Mouse (Mus musculus) cerebellum, postnatal 25 days (tissue): ENCODE measurements around the gene Klf7.

Source experiments
- DNase-seq, 2 experiments: peaks; one replicate each; pipeline ENCODE4 v3.0.0; 2021; ENCODE audit warnings: mixed read lengths in 2 of 2

Klf7 gene

GRCm38 (mm10) chr1:64061488-64061887, 60.6 kb downstream of the Klf7 start:
- no peak for DNase-seq

- DNase-seq = no peak
Measured at GRCm38 (mm10) chr1:64060699-64061454, 61.2 kb downstream of the Klf7 start.

- peak in 1 of 2 experiments; percentile 36 for DNase-seq
Measured at GRCm38 (mm10) chr1:64060116-64060515, 62.0 kb downstream of the Klf7 start.

- no peak for DNase-seq
Measured at GRCm38 (mm10) chr1:64056541-64056940, 65.5 kb downstream of the Klf7 start.

- no peak for DNase-seq
Measured at GRCm38 (mm10) chr1:64055978-64056377, 66.1 kb downstream of the Klf7 start.

GRCm38 (mm10) chr1:64055210-64055609, 66.9 kb downstream of the Klf7 start:
- no peak for DNase-seq

- no peak for DNase-seq
Measured at GRCm38 (mm10) chr1:64052069-64052750, 69.9 kb downstream of the Klf7 start.

- DNase-seq = no peak
Measured at GRCm38 (mm10) chr1:64048567-64048966, 73.5 kb downstream of the Klf7 start.

GRCm38 (mm10) chr1:64046802-64047156, 75.3 kb downstream of the Klf7 start:
- DNase-seq = no peak

GRCm38 (mm10) chr1:64046087-64046801, 75.8 kb downstream of the Klf7 start:
- peak in 1 of 2 experiments; percentile 38 for DNase-seq

GRCm38 (mm10) chr1:64044577-64044976, 77.5 kb downstream of the Klf7 start:
- DNase-seq = no peak

GRCm38 (mm10) chr1:64040831-64041383, 81.2 kb downstream of the Klf7 start:
- no peak for DNase-seq

- DNase-seq = peak in 1 of 2 experiments; percentile 5
Measured at GRCm38 (mm10) chr1:64040061-64040686, 81.9 kb downstream of the Klf7 start.

- DNase-seq = no peak
Measured at GRCm38 (mm10) chr1:64038343-64038742, 83.7 kb downstream of the Klf7 start.

- no peak for DNase-seq
Measured at GRCm38 (mm10) chr1:64037800-64038199, 84.3 kb downstream of the Klf7 start.

GRCm38 (mm10) chr1:64036881-64037452, 85.1 kb downstream of the Klf7 start:
- no peak for DNase-seq

GRCm38 (mm10) chr1:64035804-64036203, 86.3 kb downstream of the Klf7 start:
- DNase-seq = no peak

- peak in 1 of 2 experiments; percentile 66 for DNase-seq
Measured at GRCm38 (mm10) chr1:64035087-64035791, 86.8 kb downstream of the Klf7 start.

- DNase-seq = no peak
Measured at GRCm38 (mm10) chr1:64032502-64033231, 89.4 kb downstream of the Klf7 start.

- no peak for DNase-seq
Measured at GRCm38 (mm10) chr1:64021986-64022385, 100.1 kb downstream of the Klf7 start.
